Mouse (Mus musculus) megakaryocyte, embryonic 14.5 days (primary cell): ENCODE data around the gene Map2.

Experiments used
- FLI1 ChIP-seq: IDR thresholded peaks from 2 replicates; pipeline ENCODE4 v1.6.1; 2012; ENCODE audit warnings: low read length, inconsistent platforms, mixed read lengths
- GATA1 ChIP-seq: IDR thresholded peaks from 3 replicates; pipeline ENCODE4 v1.6.1; 2012; ENCODE audit warnings: mixed read lengths, low read length, inconsistent platforms, borderline replicate concordance

DNA sequence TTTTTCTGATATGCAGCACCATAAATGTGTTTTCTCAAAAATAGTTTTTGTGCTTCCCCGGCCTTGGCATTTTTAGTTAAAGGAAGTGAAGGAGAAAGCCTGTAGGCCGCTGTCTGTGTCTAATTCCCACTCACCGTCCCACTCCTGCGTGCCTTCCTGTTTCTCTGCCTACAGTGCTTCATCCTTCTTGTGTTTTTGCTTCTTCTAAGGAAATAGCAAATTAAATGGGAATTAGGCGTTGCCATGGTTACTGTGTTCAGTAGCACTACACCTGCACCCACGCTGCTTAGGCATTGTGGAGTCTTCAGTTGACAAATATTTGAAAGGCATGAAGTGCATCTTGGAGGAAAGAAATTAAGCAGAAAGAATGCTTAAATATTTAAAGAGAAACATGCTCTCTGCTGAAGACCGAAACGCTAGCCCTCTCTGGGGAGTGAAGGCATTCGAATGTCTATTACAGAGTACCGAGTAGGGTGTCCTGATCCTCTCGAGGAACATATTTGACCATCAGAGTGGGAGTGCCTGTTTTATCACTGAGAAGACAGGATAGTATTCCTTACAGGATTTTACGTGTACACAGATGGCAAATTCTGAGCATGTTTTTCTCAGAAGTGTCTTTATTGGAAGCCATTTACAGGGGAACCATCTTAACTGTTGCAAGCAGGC is 12.1 kb downstream of the Map2 start:
- no peak for TF ChIP-seq FLI1
- TF ChIP-seq GATA1 = no peak
